Mouse (Mus musculus): Measurements from ENCODE around the gene Entpd8.

Entpd8 gene

DNA sequence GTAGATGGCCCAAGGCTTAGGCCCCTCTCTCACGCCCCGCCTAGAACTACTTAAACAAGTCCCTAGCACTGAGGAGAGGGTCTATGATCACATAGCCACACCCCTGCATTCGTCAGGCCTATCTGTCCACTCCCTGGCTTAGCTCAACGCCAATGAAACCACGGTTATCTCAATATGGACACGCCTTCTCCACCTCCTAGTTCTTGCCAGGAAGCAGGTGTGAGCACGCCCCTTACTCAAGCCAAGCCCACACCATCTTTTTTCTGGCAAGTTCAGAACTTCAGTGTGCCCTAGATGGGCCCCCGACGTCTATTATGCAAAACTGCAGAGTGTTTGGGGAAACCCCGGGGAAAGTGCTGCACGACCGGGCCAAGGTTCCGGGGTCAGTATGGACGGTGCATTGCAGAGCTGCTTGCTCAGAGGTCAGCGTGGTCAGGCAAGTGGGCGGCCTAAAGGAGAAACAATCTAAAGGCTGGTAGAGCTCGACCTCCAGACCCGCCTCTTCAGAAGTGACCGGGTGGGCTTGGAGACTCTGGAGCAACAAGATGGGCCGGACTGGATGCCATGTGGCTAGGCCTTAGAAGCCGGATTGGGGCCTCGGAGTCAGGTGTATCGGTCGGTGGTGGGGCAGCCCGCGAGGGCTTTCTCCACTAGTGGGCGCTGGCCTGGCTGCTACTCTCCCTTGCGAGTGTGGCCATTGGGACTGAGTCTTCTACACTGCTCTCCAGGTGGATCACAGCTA lies 15.2 kb downstream of the Entpd8 start, which contains the start of gene Noxa1:
TSS of gene Noxa1 (minus strand) at position 41 of the 742 bp plus-strand sequence.
- no peak for DNase-seq (ENCODE audit: extremely low spot score, low read depth, low spot score)

DNA sequence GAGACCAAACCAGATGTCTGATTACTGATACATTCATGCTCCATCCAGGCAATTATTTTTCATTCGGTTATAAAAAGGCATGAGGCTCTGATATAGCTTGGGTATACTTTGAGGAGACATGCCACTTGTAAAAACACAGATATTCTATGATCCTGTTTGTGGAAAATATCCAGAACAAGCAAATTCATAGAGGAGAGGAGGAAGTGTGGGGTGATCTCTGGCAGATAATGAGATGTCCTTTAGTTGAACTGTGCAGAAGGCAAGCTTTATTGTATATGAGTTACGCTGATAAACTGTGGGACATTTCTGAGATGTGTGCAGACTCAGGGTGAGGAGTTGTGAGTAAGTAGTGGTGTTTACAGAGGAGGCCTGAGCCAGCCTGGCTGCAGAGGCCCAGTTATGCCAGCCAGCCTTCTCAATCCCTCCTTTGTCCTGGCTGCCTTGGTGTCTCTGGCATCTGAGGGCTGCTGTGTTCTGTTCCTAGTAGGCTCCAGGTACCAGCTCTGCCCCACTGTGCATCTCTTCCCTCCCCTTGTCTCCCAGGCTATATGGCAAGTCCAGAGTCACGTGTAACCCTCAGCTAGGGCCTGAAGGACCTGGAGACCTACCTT lies 18.0 kb downstream of the Entpd8 start:
- no peak for DNase-seq (ENCODE audit: extremely low spot score, low read depth, low spot score)

DNA sequence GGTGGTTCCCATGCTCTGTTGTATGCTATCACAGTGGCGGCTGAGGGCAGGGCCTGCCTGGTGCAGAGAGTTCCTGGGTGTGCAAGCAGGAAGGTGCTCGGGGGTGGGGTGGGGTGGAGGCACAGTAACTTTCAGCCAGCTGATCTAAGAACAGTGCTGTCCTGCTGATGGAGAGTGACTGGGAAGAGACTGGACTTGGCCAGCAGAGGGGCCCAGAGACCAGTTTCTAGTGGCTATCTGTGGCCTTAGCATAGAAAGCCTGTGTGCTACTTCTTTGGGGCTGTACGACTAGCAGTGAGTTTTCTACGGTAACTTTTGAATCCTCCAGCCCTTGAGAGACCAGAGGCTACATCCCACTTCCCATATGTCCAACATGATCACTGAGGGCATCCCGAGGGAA lies 18.9 kb downstream of the Entpd8 start:
- no peak for DNase-seq (ENCODE audit: extremely low spot score, low read depth, low spot score)

DNA sequence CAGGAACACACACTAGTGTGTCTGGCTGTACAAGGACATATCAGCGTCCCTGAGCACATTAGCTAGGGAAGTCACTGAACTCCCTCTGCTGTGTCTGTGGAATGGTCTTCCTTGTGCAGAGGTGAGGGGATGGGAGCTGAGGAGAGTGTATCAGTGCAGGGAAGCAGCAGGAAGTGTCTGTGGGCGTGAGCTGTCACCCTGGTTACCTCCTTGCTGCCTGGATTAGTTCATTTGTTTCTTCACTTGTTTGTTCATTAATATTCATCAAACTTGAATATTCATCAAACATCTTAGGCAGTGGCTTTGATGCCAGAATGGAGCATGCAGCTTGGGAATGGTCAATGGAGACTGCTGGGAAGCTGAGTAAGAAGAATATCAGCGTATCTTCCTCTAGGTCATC lies 19.6 kb downstream of the Entpd8 start:
- DNase-seq (ENCODE audit: extremely low spot score, low read depth, low spot score) = no peak

DNA sequence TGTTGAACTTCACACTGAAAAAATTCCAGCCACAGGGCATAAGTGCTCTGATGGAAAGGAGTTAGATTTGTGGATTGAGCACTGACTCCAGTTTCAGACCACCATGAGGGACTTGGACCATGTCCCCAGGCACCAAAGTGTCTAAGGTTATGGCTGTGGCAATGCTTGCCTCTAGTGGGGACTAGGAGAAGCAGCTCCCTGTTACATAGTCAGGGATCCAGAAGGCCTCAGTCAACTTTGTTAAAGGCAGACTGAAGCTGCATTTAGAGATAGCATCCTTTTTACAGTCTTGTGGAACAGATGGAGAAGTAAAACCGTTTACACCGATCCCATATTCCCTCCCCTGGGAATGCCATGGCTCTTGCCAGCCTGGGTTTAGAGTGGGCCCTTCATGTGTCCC lies 24.0 kb downstream of the Entpd8 start:
- DNase-seq (ENCODE audit: extremely low spot score, low read depth, low spot score) = no peak

DNA sequence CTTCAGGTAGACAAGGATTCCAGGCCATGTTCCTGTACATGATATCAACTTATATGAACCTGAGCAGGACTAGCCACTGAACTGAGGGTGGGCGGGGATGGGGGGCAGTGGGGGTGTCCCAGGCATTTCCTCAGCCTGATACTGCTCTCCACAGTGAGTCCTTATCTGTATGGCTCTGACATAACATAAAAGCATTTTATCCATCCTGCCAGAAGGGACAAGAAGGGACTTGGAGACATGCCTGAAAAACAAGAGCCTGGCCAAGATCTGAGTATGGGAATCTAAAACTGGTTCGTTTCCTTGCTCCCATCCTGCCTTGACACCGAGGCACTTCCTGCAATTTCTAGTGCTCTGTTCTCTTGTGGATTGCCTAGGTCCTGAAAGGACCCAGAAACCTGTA lies 25.9 kb downstream of the Entpd8 start:
- no peak for DNase-seq (ENCODE audit: extremely low spot score, low read depth, low spot score)

DNA sequence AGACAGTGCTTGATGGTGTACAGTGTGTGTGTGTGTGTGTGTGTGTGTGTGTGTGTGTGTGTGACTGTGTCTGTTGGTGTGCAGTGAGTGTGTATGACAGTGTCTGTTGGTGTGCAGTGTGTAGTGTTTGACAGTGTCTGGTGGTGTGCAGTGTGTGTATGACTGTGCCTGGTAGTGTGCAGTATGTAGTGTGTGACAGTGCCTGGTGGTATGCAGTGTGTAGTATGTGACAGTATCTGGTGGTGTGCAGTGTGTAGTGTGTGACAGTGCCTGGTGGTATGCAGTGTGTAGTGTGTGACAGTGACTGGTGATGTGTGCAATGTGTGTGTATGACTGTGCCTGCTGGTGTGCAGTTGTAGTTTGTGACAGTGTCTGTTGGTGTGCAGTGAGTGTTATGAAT lies 29.4 kb downstream of the Entpd8 start:
- DNase-seq (ENCODE audit: extremely low spot score, low read depth, low spot score) = no peak

DNA sequence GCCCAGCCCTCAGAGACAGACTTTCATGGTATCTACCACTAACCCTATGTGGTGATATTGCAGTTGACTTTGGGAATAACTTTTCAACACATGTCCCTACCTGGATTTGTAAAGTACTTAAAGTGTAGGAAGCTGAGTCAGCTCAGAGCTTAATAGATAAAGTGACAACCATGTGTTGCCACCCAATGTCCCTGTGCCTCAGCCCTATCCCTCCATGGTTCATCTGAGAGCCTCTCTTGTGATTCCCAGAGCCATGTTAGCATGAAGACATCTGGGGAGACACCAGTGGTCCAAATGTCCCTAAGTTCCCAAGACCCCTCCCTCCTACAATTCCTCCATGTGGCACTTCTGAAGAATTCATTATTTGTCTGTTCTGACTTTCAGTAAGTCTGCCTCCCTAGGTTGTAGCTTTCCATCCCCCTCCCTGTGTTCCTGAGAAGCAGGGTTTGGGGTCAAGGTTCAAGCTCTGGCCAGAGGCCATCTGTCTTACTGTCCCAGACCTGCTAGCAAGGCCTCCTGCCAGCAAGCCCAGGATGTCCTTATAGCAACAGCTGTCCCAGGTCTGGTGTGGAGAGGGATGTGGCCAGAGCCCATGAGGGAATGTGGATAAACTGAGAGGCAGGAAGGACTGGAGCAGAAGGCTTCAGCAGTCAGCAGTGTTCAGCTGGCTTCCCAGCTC lies 30.5 kb downstream of the Entpd8 start:
- DNase-seq (ENCODE audit: extremely low spot score, low read depth, low spot score) = no peak

DNA sequence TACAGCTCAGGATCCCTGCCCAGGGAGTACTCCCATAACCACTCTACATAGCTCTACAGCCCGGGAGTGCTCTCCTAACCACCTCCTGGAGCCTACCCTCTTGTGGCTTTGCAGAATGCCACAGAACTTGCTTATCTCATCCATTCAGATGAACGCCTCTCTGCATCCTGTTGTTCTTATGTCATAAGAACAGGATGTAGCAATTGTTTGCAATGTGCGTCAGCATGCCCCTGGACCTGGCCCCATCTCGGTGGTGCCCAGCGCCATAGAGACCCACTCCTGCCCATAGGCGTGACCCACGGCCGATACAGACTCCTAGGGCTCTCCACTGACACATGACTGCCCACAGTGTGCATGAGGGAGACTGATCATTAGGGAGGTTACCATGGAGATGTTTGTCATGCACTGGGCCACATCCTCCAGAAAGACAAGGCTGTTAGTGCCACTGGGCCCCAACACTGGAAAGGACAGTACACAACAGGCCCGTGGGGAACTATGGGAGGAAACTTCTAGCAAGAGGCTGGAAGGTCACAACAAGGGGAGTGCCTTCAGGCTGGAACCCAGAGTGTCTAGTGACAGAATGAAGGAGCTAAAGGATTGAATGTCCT lies 31.2 kb downstream of the Entpd8 start:
- no peak for DNase-seq (ENCODE audit: extremely low spot score, low read depth, low spot score)

DNA sequence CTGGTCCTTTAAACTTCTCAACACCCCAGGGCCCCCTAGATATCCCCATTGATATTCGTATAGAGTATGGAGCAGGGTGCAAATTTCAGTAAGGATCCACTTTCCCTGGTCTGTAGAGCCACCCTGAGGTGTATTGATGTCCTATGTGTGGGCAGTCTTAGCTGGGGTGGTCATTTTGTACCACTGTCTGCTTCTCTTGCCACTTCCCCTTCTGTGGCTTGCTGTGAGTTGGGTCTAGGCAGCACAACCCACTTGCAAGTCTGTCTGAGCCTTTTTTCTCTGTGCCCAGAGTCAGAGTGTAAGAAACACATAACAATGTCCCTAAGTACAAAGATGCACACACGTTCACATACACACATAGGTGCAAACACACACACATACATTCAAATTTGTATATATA lies 34.2 kb downstream of the Entpd8 start:
- DNase-seq (ENCODE audit: extremely low spot score, low read depth, low spot score) = no peak

DNA sequence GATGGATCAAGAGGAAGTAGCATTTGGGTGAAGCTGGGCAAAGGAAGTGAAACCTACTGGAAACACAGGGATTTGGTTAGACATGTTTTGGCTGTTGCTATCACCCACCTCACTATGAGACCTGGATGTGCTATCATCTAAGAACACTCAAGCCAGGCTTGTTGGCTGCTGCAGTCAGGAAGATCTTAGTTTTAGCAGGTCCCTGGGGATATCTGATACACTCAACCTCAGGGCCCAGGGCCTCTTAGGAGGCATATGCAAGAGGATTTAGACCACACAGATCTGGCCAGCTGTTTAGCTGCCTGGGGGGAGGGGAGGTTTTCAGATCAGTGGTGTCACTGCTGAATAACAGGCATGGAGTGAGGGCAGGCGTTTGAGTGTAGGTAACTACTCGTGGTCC lies 35.3 kb downstream of the Entpd8 start:
- no peak for DNase-seq (ENCODE audit: extremely low spot score, low read depth, low spot score)

DNA sequence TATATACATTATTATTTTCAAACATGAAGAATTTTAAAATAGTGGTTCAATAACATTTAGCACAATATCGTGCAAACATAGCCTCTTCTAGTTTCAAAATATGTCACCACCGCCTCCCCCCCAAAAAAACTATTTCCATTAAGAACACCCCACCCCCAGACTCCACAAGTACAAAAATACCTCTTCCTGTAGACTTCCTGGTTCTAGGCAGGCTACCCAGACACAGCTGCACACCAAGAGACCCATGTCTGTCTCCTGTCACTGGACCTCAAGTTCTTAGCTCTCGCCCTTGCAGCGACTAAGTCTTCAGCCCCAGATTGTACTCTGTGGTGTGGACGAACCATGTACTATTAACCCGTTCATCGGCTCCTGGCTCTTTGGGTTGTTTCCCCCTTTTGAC lies 40.9 kb downstream of the Entpd8 start:
- no peak for DNase-seq (ENCODE audit: extremely low spot score, low read depth, low spot score)

DNA sequence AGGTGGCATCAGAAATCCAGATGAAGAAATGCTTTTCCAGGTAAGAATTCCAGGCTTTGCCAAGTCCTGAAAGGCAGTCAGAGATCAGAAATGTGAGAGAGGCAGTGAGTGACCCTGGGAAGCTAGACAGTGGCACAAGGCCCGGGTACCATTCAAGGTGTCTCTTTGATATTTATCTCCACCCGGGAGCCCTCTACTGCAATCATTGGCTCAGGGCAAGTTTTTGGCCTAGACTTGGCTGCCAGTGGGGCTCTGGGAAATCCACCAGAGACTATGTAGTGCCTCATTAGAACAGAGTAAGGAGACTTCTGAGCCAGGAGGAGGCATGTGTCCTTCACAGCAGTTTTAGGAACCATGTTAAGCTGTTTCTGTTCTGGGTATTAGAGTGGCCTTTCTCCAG lies 42.6 kb downstream of the Entpd8 start:
- DNase-seq (ENCODE audit: extremely low spot score, low read depth, low spot score) = no peak

DNA sequence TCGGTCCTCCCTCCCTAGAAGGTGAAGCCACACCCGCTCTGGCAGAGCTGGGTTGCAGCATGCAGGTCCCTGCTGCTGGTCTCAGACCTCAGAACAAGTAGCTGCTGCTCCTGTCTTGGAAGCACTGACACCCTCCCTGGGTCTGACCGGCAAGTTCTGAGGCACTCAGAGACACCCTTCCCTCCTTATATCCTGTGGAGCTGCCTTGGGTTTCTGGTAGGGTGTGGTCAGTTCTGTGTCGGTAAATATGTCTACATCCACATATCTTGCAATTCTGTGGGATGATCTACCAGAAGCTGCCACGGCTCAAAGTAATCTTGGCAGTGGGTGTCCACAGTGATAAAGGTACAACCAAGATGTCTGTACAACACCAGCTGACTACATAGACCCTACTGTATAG lies 43.4 kb downstream of the Entpd8 start:
- DNase-seq (ENCODE audit: extremely low spot score, low read depth, low spot score) = no peak

DNA sequence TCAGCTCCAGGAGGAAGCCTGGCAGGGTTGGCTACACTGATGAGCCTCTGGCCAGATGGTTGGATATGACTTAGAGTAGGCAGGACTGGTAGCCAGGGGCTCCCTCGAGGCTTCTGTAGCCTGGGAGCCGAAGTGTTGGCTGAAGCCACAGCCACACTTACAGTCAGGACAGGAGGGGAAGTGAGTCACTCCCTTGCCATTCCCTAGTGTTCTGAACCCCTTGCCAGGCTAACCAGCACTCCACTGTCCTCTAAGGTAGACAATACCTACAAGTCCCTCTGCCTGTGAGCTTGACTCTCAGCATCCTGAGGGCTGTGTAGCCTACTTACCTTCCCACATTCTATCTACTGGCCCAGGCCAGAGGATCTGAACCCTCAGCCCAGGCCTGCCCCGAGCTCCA lies 44.3 kb downstream of the Entpd8 start:
- no peak for DNase-seq (ENCODE audit: extremely low spot score, low read depth, low spot score)

DNA sequence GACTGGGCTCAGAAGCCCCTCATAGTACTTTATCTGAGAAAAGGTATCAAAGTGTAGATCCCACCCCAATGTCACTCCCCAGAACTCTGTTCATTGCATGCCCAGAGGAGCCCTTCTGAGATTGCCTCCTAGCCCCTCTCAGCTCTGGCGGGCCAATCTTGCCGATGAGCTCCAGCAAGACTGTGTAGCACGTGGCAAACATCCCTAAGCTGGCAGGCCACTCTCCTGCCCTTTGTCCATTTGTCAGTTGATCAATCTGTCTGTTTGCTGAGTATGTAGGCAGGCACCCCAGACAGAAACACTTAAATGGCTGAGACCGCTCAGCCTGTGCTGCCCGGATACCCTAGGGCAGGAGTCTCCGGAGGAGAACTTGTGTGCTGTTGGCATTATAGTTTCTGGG lies 45.0 kb downstream of the Entpd8 start:
- no peak for DNase-seq (ENCODE audit: extremely low spot score, low read depth, low spot score)

DNA sequence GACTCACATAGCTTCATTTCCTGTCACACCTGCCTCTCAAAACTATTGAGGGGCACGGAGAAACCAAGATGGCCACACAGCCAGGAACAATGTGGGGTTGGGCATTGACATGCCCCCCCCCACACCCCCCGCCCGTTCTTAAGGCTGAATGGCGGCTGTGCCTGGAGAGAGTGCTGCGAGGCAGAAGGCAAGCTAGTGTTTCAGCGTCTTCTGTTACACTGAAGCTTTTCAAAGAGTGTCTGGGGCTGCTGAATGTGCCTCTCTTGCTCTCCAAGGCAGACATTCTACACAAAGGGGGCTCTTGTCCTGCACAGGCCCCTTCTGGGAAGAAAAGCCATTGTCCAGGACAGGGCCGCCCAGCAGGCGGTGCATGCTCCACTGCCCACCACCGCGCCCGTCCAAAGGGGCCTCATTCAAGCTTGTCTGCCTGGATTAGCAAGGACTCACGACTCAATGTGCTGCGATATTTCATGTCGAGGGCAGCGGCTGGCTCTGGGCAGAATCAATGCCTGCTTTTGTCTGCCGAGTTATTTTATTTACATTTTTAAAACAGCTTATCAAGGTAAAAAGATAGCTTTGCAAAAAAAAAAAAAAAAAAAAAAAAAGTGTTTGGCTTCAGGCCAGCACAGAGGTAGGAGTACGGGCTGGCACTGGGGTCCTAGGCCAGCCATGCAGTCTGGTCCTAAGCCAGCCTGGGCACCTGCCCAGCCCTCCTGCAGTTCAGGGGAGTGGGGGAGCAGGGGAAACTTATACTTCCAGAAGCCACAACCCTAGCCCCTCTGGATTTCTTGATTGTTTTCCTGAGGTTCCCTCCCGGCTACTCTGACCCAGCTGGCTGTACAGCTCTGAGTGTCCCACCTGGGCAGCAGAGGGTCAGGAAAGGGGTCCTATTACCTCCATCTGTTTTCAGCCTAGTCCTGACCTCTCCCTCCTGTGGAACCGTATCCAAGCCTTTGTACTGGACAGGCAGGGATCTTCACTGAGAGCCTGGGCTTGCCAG lies 46.2 kb downstream of the Entpd8 start:
- DNase-seq (ENCODE audit: extremely low spot score, low read depth, low spot score) = no peak

DNA sequence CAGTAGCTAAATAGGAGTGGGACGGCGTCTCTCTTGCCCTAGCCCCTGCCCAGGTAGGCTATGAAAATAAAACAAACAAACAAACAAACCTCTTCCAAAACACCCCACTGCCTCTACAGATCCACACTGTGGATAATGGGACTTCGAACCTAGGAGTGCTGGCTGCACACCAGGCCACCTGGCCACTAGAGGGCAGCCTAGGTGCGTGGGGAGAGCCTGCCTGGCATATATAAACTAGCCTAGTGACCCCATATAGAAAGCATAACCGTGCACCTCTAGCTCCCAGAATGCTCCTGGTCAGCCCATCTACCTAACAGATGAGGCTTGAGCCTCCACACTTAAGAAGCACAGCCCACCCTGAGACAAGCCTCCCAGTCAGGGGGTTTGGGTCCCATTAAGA lies 47.1 kb downstream of the Entpd8 start:
- DNase-seq (ENCODE audit: extremely low spot score, low read depth, low spot score) = no peak

DNA sequence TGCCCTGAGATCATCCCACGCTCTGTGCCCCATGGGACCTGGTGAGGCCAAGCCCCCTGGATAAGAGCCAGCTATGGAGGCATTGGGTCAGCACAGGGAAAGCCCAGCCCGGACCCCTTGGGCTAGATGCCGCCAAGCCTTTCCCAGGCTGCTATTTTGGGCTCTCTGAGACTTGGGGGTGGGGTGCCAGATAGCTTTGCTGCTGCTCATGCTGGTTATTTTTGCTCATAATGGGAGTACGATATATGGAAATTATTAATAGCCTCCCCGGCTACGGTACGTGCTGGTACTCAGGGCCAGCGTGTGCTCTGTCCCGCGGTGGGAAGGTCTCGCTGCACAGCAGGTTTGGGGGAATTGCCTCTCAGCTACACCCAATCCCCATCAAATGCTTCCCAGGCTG lies 48.0 kb downstream of the Entpd8 start:
- no peak for DNase-seq (ENCODE audit: extremely low spot score, low read depth, low spot score)

DNA sequence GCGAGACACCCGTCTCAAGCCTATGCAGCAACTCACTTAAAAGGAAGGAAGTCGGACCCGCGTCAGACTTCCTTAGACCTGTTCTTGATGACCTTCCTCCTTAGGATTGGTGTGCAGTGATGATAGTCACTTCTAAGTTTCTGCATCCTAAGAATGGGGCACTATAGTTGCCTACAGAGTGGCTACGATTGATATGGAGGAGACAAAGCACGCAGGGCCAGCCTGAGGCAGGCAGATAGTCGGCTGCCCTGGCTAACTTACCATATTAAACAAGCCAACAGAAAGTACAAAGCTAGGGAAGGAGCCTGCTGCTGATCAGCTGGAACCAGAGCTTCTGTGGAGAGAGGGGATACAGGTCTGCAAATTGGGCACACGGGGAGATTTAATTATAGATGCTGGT lies 51.5 kb downstream of the Entpd8 start:
- no peak for DNase-seq (ENCODE audit: extremely low spot score, low read depth, low spot score)

All from hindlimb bud, embryonic 11.5 days (tissue).